Mouse (Mus musculus) thymus, postnatal 25 days (tissue): ENCODE measurements around the gene Kbtbd13.
"Not testable (repeated sequence)": the region's sequence is repeated elsewhere in the genome, so short reads cannot be mapped to it uniquely, and the experiment has no call there.

Source experiments
- DNase-seq: peaks from one replicate; pipeline ENCODE4 v3.0.0; 2022

Gene Kbtbd13

DNA sequence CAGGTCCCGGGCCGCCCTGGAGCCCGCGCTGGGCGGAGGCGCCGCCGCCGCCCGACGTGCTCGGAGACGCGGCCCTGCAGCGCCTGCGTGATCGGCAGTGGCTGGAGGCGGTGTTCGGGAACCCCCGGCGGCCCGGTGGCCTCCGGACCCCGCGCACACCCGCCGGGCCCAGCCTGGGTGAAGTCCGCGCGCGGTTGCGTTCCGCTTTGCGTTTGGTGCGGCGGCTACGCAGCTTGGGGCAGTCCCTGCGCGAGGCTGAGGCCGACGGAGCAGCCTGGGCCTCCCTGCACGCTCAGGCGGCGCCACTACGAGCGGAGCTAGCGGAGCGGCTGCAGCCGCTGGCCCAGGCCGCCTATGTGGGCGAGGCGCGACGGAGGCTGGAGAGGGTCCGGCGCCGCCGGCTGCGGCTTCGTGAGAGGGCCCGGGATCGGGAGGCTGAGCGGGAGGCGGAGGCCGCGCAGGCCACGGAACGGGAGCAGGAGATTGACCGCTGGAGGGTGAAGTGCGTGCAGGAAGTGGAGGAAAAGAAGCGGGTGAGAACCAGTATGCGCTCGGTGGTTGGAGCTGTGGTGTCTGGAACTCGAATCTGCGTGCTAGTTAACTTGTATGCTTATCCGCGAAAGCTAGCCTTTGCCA lies 44.9 kb downstream of the Kbtbd13 start:
- DNase-seq = peak; percentile 66

DNA sequence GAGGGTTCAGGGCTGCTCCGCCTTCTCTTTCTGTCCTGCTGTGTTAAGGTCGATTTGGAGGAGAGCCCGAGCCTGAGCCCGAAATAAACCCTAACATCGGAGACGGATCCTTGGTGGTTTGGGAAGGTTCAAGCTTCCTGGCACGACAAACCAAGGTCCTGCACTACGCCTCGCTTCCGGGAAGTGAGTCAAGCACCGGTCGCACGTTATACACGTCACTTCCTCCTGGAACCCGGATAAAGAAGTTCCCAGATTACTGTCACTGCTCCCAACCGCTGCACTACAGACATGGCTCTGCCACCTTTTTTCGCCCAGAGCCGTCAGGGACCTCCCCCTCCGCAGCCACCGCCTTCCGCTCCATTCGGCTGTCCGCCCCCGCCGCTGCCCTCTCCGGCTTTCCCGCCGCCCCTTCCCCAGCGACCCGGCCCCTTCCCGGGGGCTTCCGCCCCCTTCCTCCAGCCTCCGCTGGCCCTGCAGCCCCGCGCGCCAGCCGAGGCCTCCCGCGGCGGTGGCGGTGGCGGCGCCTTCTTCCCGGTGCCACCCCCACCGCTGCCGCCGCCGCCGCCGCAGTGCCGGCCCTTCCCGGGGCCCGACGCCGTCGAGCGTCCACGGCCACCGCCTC lies 45.5 kb downstream of the Kbtbd13 start, which contains the start of gene Pdcd7:
Pdcd7 (plus strand) TSS at position 251 of the 622 bp plus-strand sequence.
- peak; percentile 92 for DNase-seq

DNA sequence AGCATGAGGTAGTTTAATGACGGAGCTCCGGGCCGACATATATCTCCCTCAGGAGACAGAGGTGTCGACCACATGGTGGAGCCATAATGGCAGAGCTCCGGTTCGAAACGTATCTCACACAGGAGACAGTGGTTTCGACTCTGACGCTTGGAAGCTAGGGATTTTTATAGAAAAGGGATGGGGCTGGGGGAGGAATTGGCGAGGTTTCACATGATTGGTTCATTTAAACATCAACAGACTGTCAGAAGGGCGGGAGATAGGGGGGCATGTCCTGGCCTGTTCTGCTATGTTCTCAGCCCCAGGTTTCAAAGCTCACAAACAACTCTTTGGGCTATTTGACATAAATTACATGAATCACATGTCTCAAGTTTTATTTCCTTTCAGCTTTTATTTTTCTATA lies 46.0 kb downstream of the Kbtbd13 start:
- DNase-seq = not testable (repeated sequence)

DNA sequence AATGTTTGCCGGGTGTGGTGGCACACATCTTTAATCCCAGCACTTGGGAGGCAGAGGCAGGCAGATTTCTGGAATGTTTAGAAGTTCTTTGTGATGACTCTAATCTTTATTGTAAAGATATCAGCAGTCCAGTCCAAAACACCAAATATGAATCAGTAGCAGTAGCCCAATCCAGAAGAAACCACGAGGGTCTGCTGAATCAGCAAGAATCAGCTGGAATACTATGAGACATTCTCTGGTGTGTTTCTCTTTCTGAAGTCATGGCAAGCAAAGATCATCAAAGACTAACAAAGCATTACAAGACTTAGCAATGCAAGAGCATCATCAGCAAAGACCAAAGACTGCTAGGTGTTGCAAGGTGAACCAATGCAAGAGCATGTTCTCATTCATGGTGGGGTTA lies 51.0 kb downstream of the Kbtbd13 start:
- DNase-seq = no peak

DNA sequence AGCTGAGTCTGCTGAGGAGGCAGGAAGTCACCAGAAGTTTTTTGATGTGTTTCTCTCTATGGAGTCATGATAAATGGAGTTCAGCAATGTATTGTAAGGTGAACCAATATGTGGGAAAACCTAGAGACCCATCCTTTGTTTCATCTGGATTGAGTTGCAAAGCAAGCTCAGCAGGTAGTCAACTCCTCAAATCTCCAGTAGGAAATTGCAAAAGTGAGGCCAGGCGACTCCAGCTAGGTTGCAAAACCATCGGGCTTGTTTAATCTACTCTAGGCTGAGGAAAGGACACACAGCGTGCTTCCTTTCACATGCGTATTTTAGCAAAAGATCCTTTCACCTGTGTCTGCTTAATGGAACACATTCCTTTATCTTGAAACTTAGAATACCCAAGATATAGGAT lies 52.3 kb downstream of the Kbtbd13 start:
- no peak for DNase-seq
